Mouse (Mus musculus) limb, embryonic 13.5 days (tissue): ENCODE data around the gene Sox10. TPM values are rescaled to one million over a fixed set of nuclear protein-coding genes. Genes with fewer than 3 reads are reported as not detected.

Experiments
- ATAC-seq: fragments of 200-750 bp; cut with Nextera tagmentation; 2 replicates; pipeline ENCODE4 v1.8.0; 2017; ENCODE audit warnings: low read depth, moderate number of reproducible peaks, moderate TSS enrichment; ENCODE audit not compliant: low FRiP score
- H3K27ac ChIP-seq: fragments of 300-500 bp; sonication (generic); 2 replicates; pipeline ENCODE4 v1.5.1; 2015; ENCODE audit warnings: inconsistent platforms, mild to moderate bottlenecking, moderate library complexity
- H3K27me3 ChIP-seq: fragments of 300-500 bp; sonication (generic); 2 replicates; pipeline ENCODE4 v1.6.1; 2015; ENCODE audit warnings: mild to moderate bottlenecking, inconsistent platforms
- H3K36me3 ChIP-seq: fragments of 300-500 bp; sonication (generic); 2 replicates; pipeline ENCODE4 v1.6.1; 2015; ENCODE audit warnings: inconsistent platforms, mild to moderate bottlenecking, moderate library complexity
- H3K4me1 ChIP-seq: fragments of 300-500 bp; sonication (generic); 2 replicates; pipeline ENCODE4 v1.6.1; 2015; ENCODE audit warnings: inconsistent platforms
- H3K4me2 ChIP-seq: fragments of 300-500 bp; sonication (generic); replicated peaks from 2 replicates; pipeline ENCODE4 v1.6.1; 2015; ENCODE audit warnings: inconsistent platforms, mild to moderate bottlenecking, moderate library complexity
- H3K4me3 ChIP-seq: fragments of 300-500 bp; sonication (generic); 2 replicates; pipeline ENCODE4 v1.5.1; 2015; ENCODE audit warnings: moderate library complexity, mild to moderate bottlenecking, inconsistent platforms
- H3K9ac ChIP-seq: fragments of 300-500 bp; sonication (generic); 2 replicates; pipeline ENCODE4 v1.6.1; 2015; ENCODE audit warnings: mild to moderate bottlenecking, inconsistent platforms
- H3K9me3 ChIP-seq: fragments of 300-500 bp; sonication (generic); 2 replicates; pipeline ENCODE4 v1.6.1; 2016; ENCODE audit warnings: inconsistent platforms
- WGBS: fragments of 180-500 bp; shearing (Covaris S2); methylation state at CpG from one replicate; pipeline ENCODE4 v1.1.7; 2015; 5-methylcytosine and 5-hydroxymethylcytosine counted together
- polyA plus RNA-seq: library from polyadenylated mRNA; unstranded; fragments of >200 nt; fragmentation: Nextera tagmentation; extraction: Ambion mirVana; gene quantifications from 2 replicates; pipeline ENCODE4 v1.2.1, GENCODE M21; 2015

Sox10 gene
- polyA plus RNA-seq, 1 experiment from 2014 or later = 6.3 TPM

DNA sequence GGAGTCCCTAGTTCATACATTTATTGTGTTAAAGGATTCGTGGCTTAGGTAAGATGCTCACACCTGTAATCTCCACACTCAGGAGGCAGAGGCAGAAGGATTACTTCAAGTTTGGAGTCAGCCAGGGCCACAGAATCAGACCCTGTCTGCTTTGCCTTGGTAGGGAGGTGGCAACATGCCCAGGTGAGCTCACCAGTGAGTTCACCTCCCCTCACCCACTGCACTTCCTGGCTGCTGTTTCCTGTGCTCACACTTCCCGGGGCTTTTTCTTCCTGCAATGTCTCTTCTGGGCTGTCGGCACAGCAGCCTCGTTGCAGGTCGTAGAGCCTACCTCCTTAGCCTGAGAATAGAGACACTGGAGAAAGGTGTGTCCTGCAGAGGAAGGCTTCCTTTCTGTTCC is 49.8 kb downstream of the Sox10 start:
- Histone ChIP-seq H3K4me1 (peaks cover 18% of the 10 kb centered on the region), H3K36me3 (peaks cover 71% of the 10 kb centered on the region), H3K27ac (no peak overlapping the region), H3K4me2 (no peak overlapping the region), H3K27me3 (no peaks in the 10 kb centered on the region), H3K9ac (no peak overlapping the region), H3K4me3 (no peak overlapping the region), H3K9me3 (no peaks in the 10 kb centered on the region)
- WGBS = 54% methylated on average over 5 of the region's 5 CpGs
- ATAC-seq = no peak

DNA sequence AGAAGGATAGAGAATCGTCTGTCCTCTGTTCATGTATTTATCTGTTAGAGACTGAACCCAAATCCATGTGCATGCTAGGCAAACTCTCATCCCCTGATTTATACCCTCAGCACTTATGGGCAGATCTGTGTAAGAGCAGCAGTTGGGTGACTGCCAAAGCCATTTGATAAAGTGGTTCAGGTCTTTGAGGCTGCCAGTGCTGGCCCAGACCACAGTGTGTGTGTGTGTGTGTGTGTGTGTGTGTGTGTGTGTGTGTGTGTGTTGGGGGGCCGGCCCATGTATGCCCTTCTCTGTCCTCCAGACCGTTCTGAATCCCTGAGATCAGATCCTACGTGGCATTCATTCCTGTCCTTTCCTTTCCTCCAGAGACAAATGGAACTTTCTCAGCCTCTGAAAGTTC is 53.3 kb downstream of the Sox10 start:
- Histone ChIP-seq H3K36me3 (peaks cover 37% of the 10 kb centered on the region), H3K27me3 (no peaks in the 10 kb centered on the region), H3K4me1 (peaks cover 36% of the 10 kb centered on the region), H3K27ac (no peak overlapping the region), H3K4me2 (peak overlapping the region; percentile 3; the same call in 1 of the 2 replicates), H3K9ac (no peak overlapping the region), H3K4me3 (no peak overlapping the region), H3K9me3 (no peaks in the 10 kb centered on the region)
- ATAC-seq = no peak
- 73% methylated on average over 4 of the region's 4 CpGs for WGBS

DNA sequence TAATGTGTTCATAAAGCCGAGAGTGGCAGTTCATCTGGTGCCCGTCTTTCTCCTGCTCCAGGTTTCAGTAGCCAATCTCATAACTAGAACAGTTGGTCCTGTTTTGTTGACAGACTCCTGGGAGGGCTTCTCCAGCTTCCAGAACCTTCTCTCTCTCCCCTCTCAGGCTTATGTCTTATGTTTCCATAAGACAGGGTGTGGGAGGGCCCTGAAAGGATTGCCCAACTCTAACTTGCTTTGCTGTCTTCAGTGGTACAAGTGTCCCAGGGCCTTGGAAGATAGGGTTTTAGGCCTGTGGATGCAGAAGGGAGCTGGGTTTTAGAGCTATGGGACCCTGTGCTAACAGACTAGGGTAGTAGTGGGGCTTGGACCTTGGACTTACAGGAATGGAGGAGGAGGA is 54.5 kb downstream of the Sox10 start:
- H3K9me3 ChIP-seq = no peaks in the 10 kb centered on the region
- H3K27me3 ChIP-seq = no peaks in the 10 kb centered on the region
- ATAC-seq = no peak
- H3K4me2 ChIP-seq = peak overlapping the region; percentile 97
- peak overlapping the region; percentile 91; the same call in 1 of the 2 replicates for H3K9ac ChIP-seq
- H3K4me3 ChIP-seq = peak overlapping the region; percentile 95
- H3K36me3 ChIP-seq = peaks cover 25% of the 10 kb centered on the region
- no peak overlapping the region for H3K27ac ChIP-seq
- 44% methylated on average over 2 of the region's 2 CpGs for WGBS
- H3K4me1 ChIP-seq = peaks cover 36% of the 10 kb centered on the region

DNA sequence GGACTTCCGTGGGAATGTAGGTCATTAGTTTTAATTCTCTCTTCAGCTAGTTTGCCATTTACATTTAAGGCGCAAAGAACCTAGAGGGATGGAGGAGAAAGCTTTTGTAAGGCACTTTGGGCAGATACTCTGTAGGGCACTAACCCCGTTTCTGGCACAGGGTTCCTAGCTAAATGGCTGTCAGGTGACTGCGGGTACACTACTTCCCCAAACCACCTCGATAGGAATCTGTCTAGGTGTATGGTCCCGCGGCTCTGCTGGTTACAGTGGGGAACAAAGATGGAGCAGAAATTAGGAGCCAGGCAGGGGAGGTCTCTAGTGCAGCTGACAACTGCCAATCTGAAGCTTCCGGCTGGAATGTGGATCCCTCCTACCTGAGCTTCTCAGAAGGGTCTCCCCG is 55.0 kb downstream of the Sox10 start:
- H3K36me3 ChIP-seq = peaks cover 20% of the 10 kb centered on the region
- no peak overlapping the region for H3K27ac ChIP-seq
- 18% methylated on average over 9 of the region's 9 CpGs for WGBS

DNA sequence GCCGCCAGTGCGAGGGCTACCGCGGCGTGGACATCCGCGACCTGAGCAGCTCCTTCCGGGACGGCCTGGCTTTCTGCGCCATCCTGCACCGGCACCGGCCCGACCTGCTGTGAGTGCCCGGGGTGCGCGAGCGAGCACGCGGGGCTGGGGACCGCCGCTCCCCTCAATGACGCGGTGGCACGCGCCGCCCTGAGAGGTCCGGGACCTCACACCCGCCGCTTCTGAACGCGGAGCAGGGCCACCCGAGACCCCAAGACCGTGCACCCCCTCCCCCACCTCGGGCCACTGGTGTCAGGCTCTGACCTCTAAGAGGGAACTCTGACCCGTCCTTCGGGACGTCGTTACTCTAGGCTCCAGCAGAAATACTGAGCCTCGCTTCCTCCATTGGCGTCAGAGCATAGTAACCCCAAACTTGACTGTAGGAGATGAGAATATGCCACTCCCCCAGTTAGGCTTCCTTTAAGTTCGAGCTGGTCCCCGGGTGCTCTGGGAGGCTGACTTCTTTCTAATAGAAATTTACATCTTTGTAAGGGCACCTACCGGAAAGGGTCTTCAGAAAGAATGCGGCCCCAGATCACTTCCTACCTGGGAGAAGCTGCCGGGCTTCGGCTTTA is 55.6 kb downstream of the Sox10 start:
- ATAC-seq = peak; percentile 48
- WGBS = under 1% methylated on average over 45 of the region's 46 CpGs
- peak overlapping the region; percentile 91 for H3K9ac ChIP-seq

More for the DNA sequence above, 55.0 kb downstream of the Sox10 start:
- H3K4me3 ChIP-seq = peak overlapping the region; percentile 95
- H3K9ac ChIP-seq = peak overlapping the region; percentile 91
- ATAC-seq = no peak
- H3K27me3 ChIP-seq = no peaks in the 10 kb centered on the region
- no peaks in the 10 kb centered on the region for H3K9me3 ChIP-seq
- H3K4me1 ChIP-seq = peaks cover 36% of the 10 kb centered on the region
- peak overlapping the region; percentile 97 for H3K4me2 ChIP-seq

DNA sequence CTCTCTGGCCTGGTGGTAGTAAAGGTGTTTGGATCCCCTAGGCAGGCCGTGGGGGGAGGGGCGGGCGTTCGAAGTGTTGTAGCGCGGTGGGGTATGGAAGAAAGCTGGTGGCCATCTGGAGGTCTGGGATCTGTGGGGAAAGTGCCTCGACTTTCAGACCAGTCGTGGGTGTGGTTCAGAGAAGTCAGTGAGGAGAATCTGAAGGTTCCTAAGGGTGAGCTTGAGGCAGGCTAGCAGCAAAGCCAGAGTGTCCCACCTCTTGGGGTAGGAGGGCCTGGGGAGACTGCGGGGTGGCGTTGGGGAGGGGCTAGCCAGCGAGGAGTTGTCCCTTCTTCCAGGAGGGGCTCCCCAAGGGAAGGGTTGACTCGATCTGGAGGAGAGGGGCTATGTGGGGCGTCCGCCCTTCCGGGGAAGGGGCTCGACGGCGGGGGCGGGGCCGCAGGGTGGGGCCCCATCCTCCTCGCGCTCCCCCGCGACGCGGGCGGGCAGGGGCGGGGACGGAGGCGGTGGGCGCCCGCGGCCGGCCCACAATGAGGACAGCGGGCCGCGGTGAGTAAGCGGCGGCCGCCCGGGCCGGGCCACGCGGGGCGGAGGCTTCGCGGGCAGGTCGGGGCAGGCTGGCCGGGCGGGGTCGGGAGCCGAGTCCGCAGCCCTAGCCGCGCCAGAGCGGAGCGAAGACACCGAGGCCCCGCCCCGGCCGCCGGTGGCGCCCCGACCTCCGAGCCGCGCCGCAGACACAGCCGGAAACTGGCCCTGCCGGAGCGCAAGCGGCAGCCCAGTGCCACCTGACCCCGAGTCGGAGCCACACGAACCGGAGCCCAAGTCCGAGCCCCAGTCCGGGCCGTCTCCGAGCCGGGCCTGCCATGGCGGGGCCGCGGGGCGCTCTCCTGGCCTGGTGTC is 56.4 kb downstream of the Sox10 start, which contains the start of gene Micall1:
TSS of gene Micall1 (plus strand) at position 478 of the 900 bp plus-strand sequence.
- peaks cover 7% of the 10 kb centered on the region for H3K36me3 ChIP-seq
- H3K27ac ChIP-seq = peak within 1 kb of the TSS; percentile 87
- H3K4me1 ChIP-seq = peaks cover 36% of the 10 kb centered on the region
- no peaks in the 10 kb centered on the region for H3K9me3 ChIP-seq
- H3K4me2 ChIP-seq = peak within 1 kb of the TSS; percentile 97
- peak within 1 kb of the TSS; percentile 91 for H3K9ac ChIP-seq
- peak; percentile 84 for ATAC-seq
- under 1% methylated on average over 76 of the region's 85 CpGs for WGBS
- H3K27me3 ChIP-seq = no peaks in the 10 kb centered on the region
- peak within 1 kb of the TSS; percentile 95 for H3K4me3 ChIP-seq

More for the DNA sequence above, 55.6 kb downstream of the Sox10 start:
- H3K4me1 ChIP-seq = peaks cover 36% of the 10 kb centered on the region
- no peaks in the 10 kb centered on the region for H3K9me3 ChIP-seq
- H3K27me3 ChIP-seq = no peaks in the 10 kb centered on the region
- H3K4me3 ChIP-seq = peak overlapping the region; percentile 95
- peaks cover 14% of the 10 kb centered on the region for H3K36me3 ChIP-seq
- peak overlapping the region; percentile 87 for H3K27ac ChIP-seq
- peak overlapping the region; percentile 97 for H3K4me2 ChIP-seq

DNA sequence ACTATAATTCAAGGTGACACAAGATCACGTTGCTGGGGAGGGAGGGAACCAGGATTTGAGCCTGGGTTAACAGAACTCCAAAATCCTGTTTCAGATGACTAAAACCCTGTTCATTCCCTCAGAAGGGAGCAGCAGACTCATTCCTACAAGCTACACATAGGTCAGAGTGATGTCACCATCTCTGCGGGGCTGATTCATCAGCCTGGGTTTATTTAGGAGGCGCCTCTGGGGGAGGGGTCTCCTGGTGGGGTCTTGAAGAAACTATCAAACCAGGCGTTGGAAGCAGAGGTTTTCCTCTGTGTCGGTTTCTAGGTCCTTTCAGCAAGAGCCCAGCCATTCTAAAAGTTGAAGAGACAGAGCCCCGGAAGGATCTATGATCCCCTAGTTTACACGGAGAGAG is 57.1 kb downstream of the Sox10 start:
- Histone ChIP-seq H3K4me3 (peak overlapping the region; percentile 95), H3K27me3 (no peaks in the 10 kb centered on the region), H3K4me2 (peak overlapping the region; percentile 97), H3K4me1 (peaks cover 36% of the 10 kb centered on the region), H3K9me3 (no peaks in the 10 kb centered on the region), H3K36me3 (peaks cover 4% of the 10 kb centered on the region), H3K27ac (peak overlapping the region; percentile 87), H3K9ac (peak overlapping the region; percentile 91)
- 16% methylated on average over 7 of the region's 7 CpGs for WGBS
- ATAC-seq = no peak

DNA sequence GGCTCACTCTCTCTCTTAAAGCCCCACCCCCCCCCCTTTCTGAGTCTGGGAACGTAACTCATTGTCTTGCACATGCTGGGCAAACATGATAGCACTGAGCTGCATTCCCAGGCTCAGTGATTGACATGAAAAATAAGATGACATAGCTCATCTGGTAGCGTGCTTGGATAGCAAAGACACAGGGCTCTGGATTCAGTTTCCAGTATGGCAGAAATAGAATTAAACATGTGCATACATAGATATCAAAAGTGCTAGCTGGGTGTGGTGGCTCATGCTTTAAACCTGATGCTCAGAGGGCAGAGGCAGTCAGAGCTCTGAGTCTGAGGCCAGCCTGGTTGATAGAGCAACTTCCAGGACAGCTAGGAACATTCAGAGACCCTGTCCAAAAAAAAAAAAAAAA is 59.2 kb downstream of the Sox10 start:
- H3K9me3 ChIP-seq = no peaks in the 10 kb centered on the region
- no peak for ATAC-seq
- H3K4me3 ChIP-seq = no peak overlapping the region
- H3K27ac ChIP-seq = no peak overlapping the region
- no peaks in the 10 kb centered on the region for H3K36me3 ChIP-seq
- H3K27me3 ChIP-seq = no peaks in the 10 kb centered on the region
- 61% methylated on average over 2 of the region's 2 CpGs for WGBS
- H3K4me2 ChIP-seq = no peak overlapping the region
- peaks cover 33% of the 10 kb centered on the region for H3K4me1 ChIP-seq
- H3K9ac ChIP-seq = no peak overlapping the region

Other genes with a start within 250 kb of the Sox10 start
- gene Lgals1, start 238.5 kb downstream of the Sox10 start, polyA plus RNA-seq = 1,866 and 1,947 TPM in 2 replicates
- gene Nol12, start 230.3 kb downstream of the Sox10 start, polyA plus RNA-seq = 55.7 and 60.0 TPM in 2 replicates
- 42.0 and 50.2 TPM in 2 replicates for gene Triobp, start 217.5 kb downstream of the Sox10 start, polyA plus RNA-seq
- 558 and 589 TPM in 2 replicates for gene H1f0, start 136.8 kb downstream of the Sox10 start, polyA plus RNA-seq
- not detected in 2 replicates for gene Galr3, start 123.4 kb downstream of the Sox10 start, polyA plus RNA-seq
- 51.9 and 52.8 TPM in 2 replicates for gene Ankrd54, start 102.3 kb downstream of the Sox10 start, polyA plus RNA-seq
- 221 and 229 TPM in 2 replicates for gene Eif3l, start 90.1 kb downstream of the Sox10 start, polyA plus RNA-seq
- 8.9 and 10.6 TPM in 2 replicates for gene Micall1, start 56.3 kb downstream of the Sox10 start, polyA plus RNA-seq
- 293 and 294 TPM in 2 replicates for gene Polr2f, start 24.2 kb downstream of the Sox10 start, polyA plus RNA-seq
- gene 1700088E04Rik, start 24.0 kb downstream of the Sox10 start, polyA plus RNA-seq = 5.6 and 7.5 TPM in 2 replicates
- gene Pick1, start 63.9 kb upstream of the Sox10 start, polyA plus RNA-seq = 52.7 and 57.4 TPM in 2 replicates
- gene Gm49486, start 64.2 kb upstream of the Sox10 start, polyA plus RNA-seq = 1.3 and 1.4 TPM in 2 replicates
- 0.33 and 0.59 TPM in 2 replicates for gene Slc16a8, start 89.5 kb upstream of the Sox10 start, polyA plus RNA-seq
- 8.8 and 11.7 TPM in 2 replicates for gene Baiap2l2, start 120.3 kb upstream of the Sox10 start, polyA plus RNA-seq
- 11.7 and 12.7 TPM in 2 replicates for gene Pla2g6, start 163.2 kb upstream of the Sox10 start, polyA plus RNA-seq
- 2.2 and 2.4 TPM in 2 replicates for gene Maff, start 181.4 kb upstream of the Sox10 start, polyA plus RNA-seq
- gene Tmem184b, start 238.3 kb upstream of the Sox10 start, polyA plus RNA-seq = 70.8 and 77.6 TPM in 2 replicates